Mouse (Mus musculus) erythroblast, embryonic 14.5 days (primary cell): ENCODE measurements around the gene Tex36.

Experiments used
- GATA1 ChIP-seq: IDR thresholded peaks from 2 replicates; pipeline ENCODE4 v1.6.1; 2012; ENCODE audit warnings: low read length, inconsistent platforms, mixed read lengths
- TAL1 ChIP-seq: IDR thresholded peaks from 3 replicates; pipeline ENCODE4 v1.6.1; 2012; ENCODE audit warnings: low read length, inconsistent platforms, mixed read lengths

DNA sequence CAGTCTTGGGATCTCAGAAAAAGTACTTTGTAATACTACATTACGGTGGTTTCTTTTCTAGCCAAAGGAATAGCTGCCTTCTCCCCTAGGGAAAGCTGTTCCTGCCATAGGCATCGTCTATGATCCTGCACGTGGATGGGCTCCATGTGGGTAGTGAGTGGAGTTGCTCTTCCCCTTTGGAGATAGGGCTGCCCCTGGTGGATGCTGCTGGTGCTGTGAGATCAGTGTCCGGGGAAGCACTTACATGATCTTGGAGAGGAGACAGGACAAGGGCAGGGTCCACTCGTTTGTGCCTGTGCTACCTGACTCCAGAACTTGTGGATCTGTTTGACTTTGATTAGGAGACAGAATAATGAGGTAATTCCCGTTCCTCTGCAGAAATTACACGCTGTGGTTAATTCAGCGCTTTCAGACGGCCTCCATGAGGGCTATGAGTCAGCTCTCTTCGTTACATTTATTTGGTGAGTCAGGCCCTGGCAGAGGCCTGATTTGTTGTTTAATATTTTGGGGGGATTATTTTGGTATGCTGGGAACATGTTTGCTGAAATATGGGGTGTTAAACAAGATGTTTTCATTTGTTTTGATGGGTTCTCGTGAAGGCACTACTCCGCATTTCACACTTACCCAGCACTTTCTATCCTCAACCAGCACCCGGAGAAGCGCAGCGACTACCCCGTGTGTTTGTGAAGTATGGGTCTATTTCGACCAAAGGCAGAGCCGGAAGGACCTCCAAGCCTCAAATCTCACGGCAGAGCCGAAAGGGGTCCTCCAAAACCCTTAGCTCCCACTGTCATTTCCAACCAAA, 22.3 kb downstream of the Tex36 start:
- no peak for TF ChIP-seq GATA1
- no peak for TF ChIP-seq TAL1
